Mouse (Mus musculus) neural tube, embryonic 11.5 days (tissue): ENCODE measurements around the gene Ranbp10. TPM values are rescaled to one million over a fixed set of nuclear protein-coding genes. Genes with fewer than 3 reads are reported as not detected.

Source experiments
- ATAC-seq: fragments of 200-750 bp; cut with Nextera tagmentation; 2 replicates; pipeline ENCODE4 v1.8.0; 2017; ENCODE audit warnings: moderate number of reproducible peaks, mild to moderate bottlenecking, moderate TSS enrichment, moderate library complexity; ENCODE audit not compliant: insufficient read depth, low FRiP score, low TSS enrichment
- DNase-seq: peaks from one replicate; pipeline ENCODE4 v3.0.0-alpha.2; 2015; ENCODE audit warnings: low spot score
- H3K27ac ChIP-seq: fragments of 300-500 bp; sonication (generic); 2 replicates; pipeline ENCODE4 v1.5.1; 2014; ENCODE audit warnings: low read depth, mild to moderate bottlenecking, low read length
- H3K27me3 ChIP-seq: fragments of 300-500 bp; sonication (generic); 2 replicates; pipeline ENCODE4 v1.6.1; 2014; ENCODE audit warnings: mild to moderate bottlenecking, low read length, mixed read lengths; ENCODE audit not compliant: control insufficient read depth, insufficient read depth
- H3K36me3 ChIP-seq: fragments of 300-500 bp; sonication (generic); 2 replicates; pipeline ENCODE4 v1.6.1; 2014; ENCODE audit warnings: mild to moderate bottlenecking, low read length, moderate library complexity, mixed read lengths; ENCODE audit not compliant: control insufficient read depth, insufficient read depth
- H3K4me1 ChIP-seq: fragments of 300-500 bp; sonication (generic); 2 replicates; pipeline ENCODE4 v1.6.1; 2014; ENCODE audit warnings: low read length, mixed read lengths; ENCODE audit not compliant: control insufficient read depth, insufficient read depth
- H3K4me2 ChIP-seq: fragments of 300-500 bp; sonication (generic); 2 replicates; pipeline ENCODE4 v1.6.1; 2014; ENCODE audit warnings: low read depth, mild to moderate bottlenecking, moderate library complexity
- H3K4me3 ChIP-seq: fragments of 300-500 bp; sonication (generic); 2 replicates; pipeline ENCODE4 v1.5.1; 2014; ENCODE audit warnings: low read depth, low read length
- H3K9ac ChIP-seq: fragments of 300-500 bp; sonication (generic); 2 replicates; pipeline ENCODE4 v1.6.1; 2014; ENCODE audit warnings: mild to moderate bottlenecking, low read length
- H3K9me3 ChIP-seq: fragments of 300-500 bp; sonication (generic); 2 replicates; pipeline ENCODE4 v1.6.1; 2016; ENCODE audit warnings: low read length; ENCODE audit not compliant: control insufficient read depth
- WGBS: fragments of 180-500 bp; shearing (Covaris S2); extraction: QIAGEN DNeasy Blood & Tissue Kit; methylation state at CpG from one replicate; pipeline ENCODE4 v1.1.7; 2014; 5-methylcytosine and 5-hydroxymethylcytosine counted together
- polyA plus RNA-seq: library from polyadenylated mRNA; unstranded; fragments of >200 nt; fragmentation: Nextera tagmentation; extraction: Ambion mirVana; gene quantifications from 2 replicates; pipeline ENCODE4 v1.2.1, GENCODE M21; 2014

The Ranbp10 gene
- polyA plus RNA-seq = 12.3 and 13.5 TPM in 2 replicates

DNA sequence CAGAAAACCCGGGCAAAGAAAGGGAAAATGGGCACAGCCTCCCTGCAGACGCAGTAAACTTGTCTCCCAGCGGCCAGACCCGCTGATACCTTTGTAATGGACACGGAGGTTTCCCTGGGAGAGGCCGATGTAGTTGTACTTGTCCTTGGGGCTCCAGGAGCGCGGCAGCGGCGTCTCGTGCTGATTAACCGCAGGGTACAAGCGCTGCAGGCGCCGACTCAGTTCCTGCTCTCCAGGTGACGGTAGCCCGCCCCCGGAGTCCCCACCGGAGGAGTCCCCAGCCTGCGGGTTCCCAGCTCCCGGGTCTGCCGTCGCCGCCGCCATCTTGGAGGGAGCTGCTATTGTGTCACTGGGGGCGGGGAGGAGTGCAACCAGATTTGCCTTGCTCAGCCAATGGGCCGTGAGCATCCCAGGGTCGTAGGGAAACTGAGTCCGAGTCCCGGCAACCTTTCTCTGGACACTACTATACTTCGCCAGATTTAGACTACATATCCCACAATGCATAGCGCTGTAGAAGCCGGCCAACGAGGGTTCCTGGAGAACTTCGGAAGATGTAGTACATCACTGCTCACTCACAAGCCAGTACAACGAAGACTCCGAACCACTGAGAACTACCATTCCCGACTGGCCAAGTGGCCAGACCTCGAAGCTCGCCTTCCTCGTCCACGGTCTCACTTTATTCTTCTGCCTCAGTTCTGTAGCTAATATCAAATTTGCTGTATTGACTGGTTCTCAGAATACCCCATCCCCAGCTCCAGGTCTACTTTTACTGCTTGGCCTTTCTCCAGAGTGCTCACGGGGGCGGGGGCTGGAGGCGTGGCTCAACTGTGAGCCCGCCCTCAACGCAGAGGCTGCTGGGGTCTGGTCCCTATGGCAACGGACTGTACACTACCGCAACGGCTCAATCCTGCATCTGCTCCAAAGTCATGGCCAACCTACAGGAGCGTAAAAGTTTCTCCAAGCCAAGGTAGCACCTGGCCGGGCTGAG is at the start of gene Ranbp10, which contains the start of gene Tsnaxip1:
Ranbp10 (minus strand) TSS at position 490 of the 988 bp plus-strand sequence.
Tsnaxip1 (plus strand) TSS at position 871 of the 988 bp plus-strand sequence.
- Histone ChIP-seq H3K27me3 (no peaks in the 10 kb centered on the region), H3K9me3 (no peaks in the 10 kb centered on the region), H3K36me3 (peaks cover 4% of the 10 kb centered on the region), H3K4me2 (peak within 1 kb of the TSS; percentile 84), H3K27ac (no peak within 1 kb of the TSS), H3K4me3 (peak within 1 kb of the TSS; percentile 96), H3K9ac (peak within 1 kb of the TSS; percentile 90), H3K4me1 (peaks cover 8% of the 10 kb centered on the region)
- DNase-seq (peak; percentile 94), ATAC-seq (peak; percentile 98)
- WGBS = under 1% methylated on average over 52 of the region's 52 CpGs

GRCm38 (mm10) chr8:105874301-105874700 is 47.2 kb upstream of the Ranbp10 start:
- no peaks in the 10 kb centered on the region for H3K27me3 ChIP-seq
- no peaks in the 10 kb centered on the region for H3K4me1 ChIP-seq
- WGBS = 90% methylated on average over 6 of the region's 6 CpGs
- no peak for ATAC-seq
- H3K36me3 ChIP-seq = peaks cover 19% of the 10 kb centered on the region
- no peak overlapping the region for H3K4me2 ChIP-seq
- H3K27ac ChIP-seq = no peak overlapping the region
- DNase-seq = no peak
- no peaks in the 10 kb centered on the region for H3K9me3 ChIP-seq
- H3K4me3 ChIP-seq = no peak overlapping the region
- no peak overlapping the region for H3K9ac ChIP-seq

DNA sequence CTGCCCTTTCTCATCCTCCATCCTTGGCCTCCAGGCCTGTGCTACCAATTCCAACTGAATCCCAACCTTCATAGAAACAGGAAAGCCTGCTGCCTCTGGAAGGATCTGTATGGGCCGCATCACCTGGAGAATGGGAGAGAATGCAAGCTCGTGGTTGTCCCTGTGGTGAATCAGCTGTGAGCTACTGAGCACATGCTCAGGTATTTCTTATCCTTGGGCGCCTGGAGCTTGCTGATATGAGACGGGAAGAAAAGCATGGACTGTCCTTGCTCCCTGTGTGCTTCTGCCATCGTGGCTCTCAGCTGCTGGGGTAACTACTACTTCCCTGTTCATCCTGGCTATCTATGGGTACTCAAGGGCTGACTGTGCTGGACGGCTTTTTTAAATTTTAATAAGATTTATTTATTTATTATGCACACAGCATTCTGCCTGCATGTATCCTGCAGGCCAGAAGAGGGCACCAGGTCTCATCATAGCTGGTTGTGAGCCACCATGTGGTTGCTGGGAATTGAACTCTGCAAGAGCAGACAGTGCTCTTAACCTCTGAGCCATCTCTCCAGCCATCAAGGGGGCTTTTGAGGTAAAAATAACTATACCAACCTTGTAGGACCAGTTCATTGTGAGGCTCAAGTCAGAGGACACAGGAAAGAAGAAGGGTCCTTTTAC is 39.3 kb upstream of the Ranbp10 start:
- Histone ChIP-seq H3K4me1 (peaks cover 10% of the 10 kb centered on the region), H3K36me3 (peaks cover 12% of the 10 kb centered on the region; the same call in 1 of the 2 replicates), H3K9me3 (no peaks in the 10 kb centered on the region), H3K27me3 (no peaks in the 10 kb centered on the region), H3K9ac (no peak overlapping the region), H3K4me3 (no peak overlapping the region), H3K27ac (no peak overlapping the region), H3K4me2 (no peak overlapping the region)
- DNase-seq (no peak), ATAC-seq (no peak)
- 88% methylated on average over 6 of the region's 6 CpGs for WGBS

DNA sequence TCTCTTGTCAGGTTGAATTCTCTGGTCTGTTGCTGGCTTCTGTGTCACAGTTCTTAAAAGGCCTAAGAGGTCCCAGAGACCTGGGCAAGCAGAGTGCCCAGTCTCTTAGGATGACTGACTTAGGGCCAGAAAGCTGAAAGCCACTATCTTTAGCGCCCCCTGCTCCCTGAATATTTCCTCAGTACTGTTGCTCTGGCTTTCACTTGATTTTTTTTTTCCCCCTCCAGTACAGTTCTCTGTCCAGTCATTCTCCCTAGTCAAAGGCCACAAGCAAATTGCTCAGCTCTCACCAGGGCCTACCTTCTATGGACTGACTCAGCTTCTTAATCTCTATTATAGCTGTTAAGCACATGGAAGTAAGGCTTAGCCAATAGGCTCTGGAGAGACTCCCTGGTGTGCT is 34.8 kb upstream of the Ranbp10 start:
- peak overlapping the region; percentile 97 for H3K4me3 ChIP-seq
- no peaks in the 10 kb centered on the region for H3K9me3 ChIP-seq
- no peak for ATAC-seq
- no peaks in the 10 kb centered on the region for H3K27me3 ChIP-seq
- WGBS = 5% methylated on average over 1 of the region's 1 CpGs
- peak overlapping the region; percentile 96 for H3K9ac ChIP-seq
- no peak overlapping the region for H3K27ac ChIP-seq
- H3K4me2 ChIP-seq = peak overlapping the region; percentile 90
- H3K4me1 ChIP-seq = peaks cover 24% of the 10 kb centered on the region
- H3K36me3 ChIP-seq = peaks cover 2% of the 10 kb centered on the region; the same call in 1 of the 2 replicates
- DNase-seq = no peak

DNA sequence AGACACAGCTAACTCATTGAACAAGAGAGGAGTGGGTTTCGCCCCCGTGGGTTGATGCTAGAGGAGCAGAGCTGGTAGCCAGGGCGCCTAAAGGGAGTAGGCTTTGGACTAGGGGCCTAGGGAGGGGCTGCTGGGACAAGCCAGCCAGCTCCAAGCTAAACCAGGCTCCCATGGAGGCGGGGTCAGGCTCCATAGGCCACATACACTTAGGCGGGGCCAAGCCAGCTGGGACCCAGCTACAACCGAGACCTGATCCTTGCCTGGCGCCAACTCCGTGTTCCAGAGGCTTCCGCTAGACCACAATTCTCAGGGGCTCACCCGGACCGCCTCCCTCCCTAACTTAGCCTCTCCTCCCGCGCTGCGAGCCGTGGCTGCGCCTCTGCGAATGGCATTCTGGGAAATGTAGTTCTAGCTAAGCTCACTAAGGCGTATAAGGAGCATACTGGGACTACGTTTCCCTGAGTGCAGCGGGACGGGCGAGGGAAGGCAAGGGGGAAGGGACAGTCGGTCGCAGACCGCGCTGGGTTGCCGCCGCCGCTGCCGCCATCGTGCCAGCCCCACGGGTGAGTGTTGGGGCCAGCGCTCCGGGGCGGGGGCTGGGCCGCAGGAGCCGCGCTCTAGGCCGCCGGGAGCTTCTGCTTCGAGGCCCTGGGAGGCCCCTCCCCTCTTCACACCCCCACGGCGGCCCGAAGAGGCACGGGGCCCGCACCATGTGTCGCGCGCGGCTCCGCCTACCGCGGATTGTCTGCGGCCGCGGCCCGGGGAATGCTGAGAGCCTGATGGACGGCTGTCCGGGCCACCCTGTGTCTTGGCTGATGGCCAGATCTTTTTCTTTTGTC is 33.2 kb upstream of the Ranbp10 start, which contains the start of gene Nutf2:
Nutf2 (plus strand) TSS at position 438 of the 839 bp plus-strand sequence.
- Histone ChIP-seq H3K27ac (peak within 1 kb of the TSS; percentile 86), H3K4me1 (peaks cover 34% of the 10 kb centered on the region), H3K4me2 (peak within 1 kb of the TSS; percentile 90)

GRCm38 (mm10) chr8:105859314-105859713 is 32.2 kb upstream of the Ranbp10 start:
- H3K36me3 ChIP-seq = no peaks in the 10 kb centered on the region; the same call in 1 of the 2 replicates
- no peaks in the 10 kb centered on the region for H3K9me3 ChIP-seq
- peaks cover 34% of the 10 kb centered on the region for H3K4me1 ChIP-seq
- peak overlapping the region; percentile 30 for H3K4me2 ChIP-seq
- H3K4me3 ChIP-seq = no peak overlapping the region; the same call in 1 of the 2 replicates
- H3K27me3 ChIP-seq = no peaks in the 10 kb centered on the region
- no peak overlapping the region for H3K27ac ChIP-seq
- H3K9ac ChIP-seq = no peak overlapping the region
- ATAC-seq = no peak
- DNase-seq = no peak
- 78% methylated on average over 5 of the region's 5 CpGs for WGBS

More for the DNA sequence above, 33.2 kb upstream of the Ranbp10 start, which contains the start of gene Nutf2:
- WGBS = under 1% methylated on average over 47 of the region's 59 CpGs
- Histone ChIP-seq H3K27me3 (no peaks in the 10 kb centered on the region), H3K9me3 (no peaks in the 10 kb centered on the region), H3K4me3 (peak within 1 kb of the TSS; percentile 97), H3K36me3 (no peaks in the 10 kb centered on the region; the same call in 1 of the 2 replicates), H3K9ac (peak within 1 kb of the TSS; percentile 96)
- ATAC-seq = peak; percentile 95
- peak; percentile 96 for DNase-seq

- no peak overlapping the region for H3K27ac ChIP-seq
- no peak for DNase-seq
- no peak for ATAC-seq
- no peaks in the 10 kb centered on the region for H3K9me3 ChIP-seq
- peaks cover 34% of the 10 kb centered on the region for H3K4me1 ChIP-seq
- H3K36me3 ChIP-seq = no peaks in the 10 kb centered on the region; the same call in 1 of the 2 replicates
- no peak overlapping the region for H3K4me2 ChIP-seq
- H3K4me3 ChIP-seq = no peak overlapping the region
- H3K27me3 ChIP-seq = no peaks in the 10 kb centered on the region
- 89% methylated on average over 5 of the region's 5 CpGs for WGBS
- H3K9ac ChIP-seq = no peak overlapping the region; the same call in 1 of the 2 replicates
Observed at GRCm38 (mm10) chr8:105858495-105858894, 31.3 kb upstream of the Ranbp10 start.
